Comparison of ENCODE assay signal across 21 mouse cellular contexts in genomic region chr10:82962018-82962417, GRCm38 (mm10). TPM values are rescaled to one million over a fixed set of nuclear protein-coding genes. Genes with fewer than 3 reads are reported as not detected.
A peak's percentile ranks its signal among the peaks of the same experiment; 100 is the strongest.
DNase-seq lines count a peak whose midpoint lies in the region; ATAC-seq and TF ChIP-seq lines count a peak whose summit lies in the region.
"Had no signal": no experiment of that assay in that cellular context is flagged by ENCODE, and none has a peak within 500 bp of the region (broad histone marks: within the 10 kb centered on the region; RNA-seq: fewer than 3 reads in every experiment).

No protein-coding gene starts in this region.

- no peak for TF ChIP-seq POLR2A in bone marrow, adult 2 months (IDR thresholded peaks at IDR 0.05; ENCODE audit: borderline replicate concordance, control insufficient read depth, low read depth, low read length)

- H3K27ac ChIP-seq in bone marrow, adult 2 months (ENCODE audit: control insufficient read depth, insufficient read depth, low read depth, low read length, poor library complexity): peak overlapping the region; percentile 31
- H3K27ac ChIP-seq in liver, embryonic 16.5 days (ENCODE audit: low read length): 0 out of 2 replicates have a peak overlapping the region, but pooled peaks have one; percentile 10
- H3K27ac ChIP-seq: embryonic facial prominence, embryonic 15.5 days; hindbrain, embryonic 10.5 days; intestine, embryonic 15.5 days; limb, embryonic 12.5 days had no signal

- H3K4me2 ChIP-seq in liver, embryonic 16.5 days (ENCODE audit: low read depth, low read length): no peak overlapping the region
- H3K4me2 ChIP-seq: embryonic facial prominence, embryonic 15.5 days; heart, embryonic 12.5 days; intestine, embryonic 15.5 days; limb, embryonic 12.5 days; lung, embryonic 14.5 days had no signal

- 67% methylated on average over 4 of the region's 4 CpGs for WGBS in bone marrow, adult 2 months
- 42% methylated on average over 4 of the region's 4 CpGs for whole genome bisulfite sequencing in liver, embryonic 16.5 days (ENCODE audit: insufficient replicate concordance)

- no peaks in the 10 kb centered on the region for H3K36me3 ChIP-seq in G1E (replicated peaks)
- no peaks in the 10 kb centered on the region for H3K36me3 ChIP-seq in liver, embryonic 16.5 days (ENCODE audit: control insufficient read depth, insufficient read depth)
- H3K36me3 ChIP-seq: embryonic facial prominence, embryonic 15.5 days; heart, embryonic 12.5 days; hindbrain, embryonic 10.5 days; intestine, embryonic 15.5 days; limb, embryonic 12.5 days had no signal

- 0 out of 2 replicates have a peak, but pooled peaks cover 2% of the 10 kb centered on the region for H3K27me3 ChIP-seq in G1E (ENCODE audit: insufficient read depth, low read length)
- no peaks in the 10 kb centered on the region for H3K27me3 ChIP-seq in liver, embryonic 16.5 days (ENCODE audit: control insufficient read depth, insufficient read depth, low read depth, low read length)
- H3K27me3 ChIP-seq: embryonic facial prominence, embryonic 15.5 days; heart, embryonic 12.5 days; intestine, embryonic 15.5 days; limb, embryonic 12.5 days had no signal

- H3K4me3 ChIP-seq in G1E (ENCODE audit: low read depth, low read length): peak overlapping the region; percentile 33; the same call in 1 of the 2 replicates
- H3K4me3 ChIP-seq in bone marrow, adult 2 months (replicated peaks; ENCODE audit: control insufficient read depth, low read depth, low read length): no peak overlapping the region
- H3K4me3 ChIP-seq in liver, embryonic 16.5 days (ENCODE audit: low read depth, low read length): no peak overlapping the region
- H3K4me3 ChIP-seq: embryonic facial prominence, embryonic 15.5 days; heart, embryonic 12.5 days; hindbrain, embryonic 10.5 days; intestine, embryonic 15.5 days; limb, embryonic 12.5 days had no signal

- DNase-seq in G1E (ENCODE audit: low spot score) (peak; percentile 50), liver (peak; percentile 26)
- no peak for DNase-seq in layer of hippocampus, postnatal 10 days (ENCODE audit: low spot score in 2 of 2)
- no peak for DNase-seq in right cerebral cortex, postnatal 14 days
- DNase-seq in neural tube, embryonic 10.5 days (ENCODE audit: extremely low spot score, low spot score): no peak
- DNase-seq: cerebellum, adult 8-10 months; gastrocnemius, postnatal 25 days; heart, adult 18-20 months; heart, postnatal 10 days; kidney, adult 8-10 months; kidney, postnatal 10 days had no signal

- no peak for TF ChIP-seq CTCF in G1E (IDR thresholded peaks at IDR 0.05; ENCODE audit: low read depth, low read length)
- TF ChIP-seq CTCF in bone marrow, adult 2 months (IDR thresholded peaks at IDR 0.05; ENCODE audit: control insufficient read depth, insufficient read depth, low read length): no peak

- H3K9ac ChIP-seq in liver, embryonic 16.5 days (ENCODE audit: low read depth, low read length): no peak overlapping the region
- H3K9ac ChIP-seq: embryonic facial prominence, embryonic 15.5 days; heart, embryonic 12.5 days; intestine, embryonic 15.5 days; limb, embryonic 12.5 days; lung, embryonic 14.5 days had no signal

- H3K9me3 ChIP-seq in G1E (replicated peaks): no peaks in the 10 kb centered on the region
- H3K9me3 ChIP-seq in liver, embryonic 16.5 days (replicated peaks; ENCODE audit: control insufficient read depth, low read length): no peaks in the 10 kb centered on the region
- H3K9me3 ChIP-seq: embryonic facial prominence, embryonic 15.5 days; heart, embryonic 12.5 days; hindbrain, embryonic 10.5 days; intestine, embryonic 15.5 days; limb, embryonic 12.5 days; megakaryocyte, embryonic 14.5 days had no signal

- H3K4me1 ChIP-seq in G1E (ENCODE audit: insufficient read depth, low read depth, low read length): peaks cover 66% of the 10 kb centered on the region
- H3K4me1 ChIP-seq in bone marrow, adult 2 months (ENCODE audit: control insufficient read depth, insufficient read depth, low read length): peaks cover 4% of the 10 kb centered on the region; the same call in 1 of the 2 replicates
- H3K4me1 ChIP-seq in liver, embryonic 16.5 days (ENCODE audit: control insufficient read depth, low read depth, low read length): peaks cover 11% of the 10 kb centered on the region
- H3K4me1 ChIP-seq: embryonic facial prominence, embryonic 15.5 days; heart, embryonic 12.5 days; hindbrain, embryonic 10.5 days; intestine, embryonic 15.5 days had no signal

- peak; percentile 78 for ATAC-seq in G1E (ENCODE audit: extremely low read depth, insufficient number of reproducible peaks, low FRiP score, poor library complexity, severe bottlenecking)
- ATAC-seq in liver, embryonic 16.5 days (ENCODE audit: low read depth): peak; percentile 55
- ATAC-seq: hindbrain, embryonic 16.5 days; intestine, embryonic 15.5 days had no signal

RNA-seq across cellular contexts. Expression of gene Chst11, which starts 23.3 kb away (rescaled TPM):
- total RNA-seq in G1E (2014; fragmentation: Nextera tagmentation): 38.2 and 44.7 TPM in 2 replicates
- 41.5 and 44.6 TPM in 2 replicates for total RNA-seq in G1E (2017)
- polyA plus RNA-seq in G1E (2012): 13.1 and 15.6 TPM in 2 replicates
- polyA plus RNA-seq in bone marrow, adult 2 months (2011; ENCODE audit: insufficient read depth, insufficient read length, low replicate concordance, missing spikeins): 5.3 and 6.4 TPM in 2 replicates
- 0.93 and 1.0 TPM in 2 replicates for polyA plus RNA-seq in liver, embryonic 16.5 days (2015; fragmentation: Nextera tagmentation; extraction: Ambion mirVana)
- 10 to 100 TPM; 51.2 to 56.1 TPM for total RNA-seq in layer of hippocampus, postnatal 10 days (2021)

Comparison
In these comparisons a context has a peak if more than half of its experiments do, and no peak if none do; other contexts are left out.
1. DNase-seq: peak in G1E (single experiment) and liver (single experiment); none in layer of hippocampus, postnatal 10 days (0 of 2), right cerebral cortex, postnatal 14 days (single experiment) and neural tube, embryonic 10.5 days (single experiment).